Mouse (Mus musculus): ENCODE results near the gene Atad3a. TPM values are rescaled to one million over a fixed set of nuclear protein-coding genes. Genes with fewer than 3 reads are reported as not detected.

Atad3a gene
- total and polyA plus RNA-seq, 3 experiments: 133 to 216 (median 154) TPM

DNA sequence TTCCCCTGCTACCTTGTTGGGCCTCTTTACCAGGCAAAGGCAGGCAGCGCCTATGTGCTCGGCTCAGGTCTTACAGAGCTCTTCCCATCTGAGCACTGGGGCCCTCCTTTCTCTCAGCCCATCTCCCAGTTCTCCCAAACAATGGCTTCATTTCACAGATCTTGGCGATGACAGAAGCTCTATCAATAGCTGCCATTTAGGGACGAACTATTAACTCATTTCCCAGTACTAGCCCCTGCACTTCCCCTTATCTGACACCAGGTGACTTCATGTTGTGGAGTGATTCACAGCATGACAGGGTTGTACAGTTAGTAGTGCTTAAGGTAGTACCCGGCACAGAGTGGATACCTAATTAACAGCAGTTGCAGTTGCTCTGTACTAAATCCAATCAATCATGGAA lies 24.9 kb upstream of the Atad3a start, which contains the start of gene Tmem88b:
TSS of gene Tmem88b (minus strand) at position 56 of the 400 bp plus-strand sequence.
- Histone ChIP-seq H3K27ac (ENCODE audit: insufficient read depth, low read depth) (no peak within 1 kb of the TSS), H3K4me3 (replicated peaks in 1 of 3; ENCODE audit: low read depth in 2 of 3, low read length in 2 of 3, poor library complexity in 1 of 3) (no peak within 1 kb of the TSS), H3K27me3 (replicated peaks) (peaks cover 27% of the 10 kb centered on the region), H3K79me2 (replicated peaks; ENCODE audit: control insufficient read depth, extremely low read depth, insufficient read depth, poor library complexity, severe bottlenecking) (no peaks in the 10 kb centered on the region), H3K9me3 (replicated peaks; ENCODE audit: low read length) (no peaks in the 10 kb centered on the region), H3K4me1 (ENCODE audit: control insufficient read depth in 1 of 2, insufficient read depth in 2 of 2) (peaks cover 2 to 18% of the 10 kb centered on the region in 2 experiments; a peak in 3 of 4 replicates), H3K9ac (ENCODE audit: insufficient read depth, low read depth) (no peak within 1 kb of the TSS), H3K4me2 (ENCODE audit: insufficient read depth, low read depth, poor library complexity, severe bottlenecking) (peak within 1 kb of the TSS; percentile 89; the same call in 1 of the 2 replicates), H3K36me3 (replicated peaks in 1 of 2; ENCODE audit: control insufficient read depth in 1 of 2, insufficient read depth in 1 of 2, low read length in 1 of 2) (no peaks in the 10 kb centered on the region)
- TF ChIP-seq MAFK (IDR thresholded peaks at IDR 0.05; ENCODE audit: insufficient replicate concordance, low read length): no peak
- TF ChIP-seq CTCF (conservative IDR thresholded peaks at IDR 0.05 in 1 of 2, IDR thresholded peaks at IDR 0.05 in 1 of 2; ENCODE audit: low read depth in 2 of 2, low read length in 2 of 2): peak in 1 of 2 experiments; percentile 26; a peak in 3 of 4 replicates
- in situ Hi-C loops (cut with MboI; ENCODE audit: low pct_ligation_motif_present, low pct_unique_long_range_greater_than_20kb, low sequenced_read_pairs): no loop called here
- no peak for DNase-seq (ENCODE audit: extremely low read depth)
- dilution Hi-C loops (cut with MboI; ENCODE audit: extremely low pct_ligation_motif_present, extremely low pct_unique_long_range_greater_than_20kb, low sequenced_read_pairs): no loop called here

GRCm38 (mm10) chr4:155785246-155785645 lies 24.4 kb upstream of the Atad3a start:
- Histone ChIP-seq H3K4me3 (replicated peaks in 1 of 3; ENCODE audit: low read depth in 2 of 3, low read length in 2 of 3, poor library complexity in 1 of 3) (no peak overlapping the region), H3K9me3 (replicated peaks; ENCODE audit: low read length) (no peaks in the 10 kb centered on the region), H3K36me3 (replicated peaks in 1 of 2; ENCODE audit: control insufficient read depth in 1 of 2, insufficient read depth in 1 of 2, low read length in 1 of 2) (no peaks in the 10 kb centered on the region), H3K27ac (ENCODE audit: insufficient read depth, low read depth) (no peak overlapping the region), H3K27me3 (replicated peaks) (peaks cover 25% of the 10 kb centered on the region), H3K9ac (ENCODE audit: insufficient read depth, low read depth) (no peak overlapping the region), H3K79me2 (replicated peaks; ENCODE audit: control insufficient read depth, extremely low read depth, insufficient read depth, poor library complexity, severe bottlenecking) (no peaks in the 10 kb centered on the region), H3K4me1 (ENCODE audit: control insufficient read depth in 1 of 2, insufficient read depth in 2 of 2) (peaks cover 0 to 19% of the 10 kb centered on the region in 2 experiments; a peak in 2 of 4 replicates), H3K4me2 (ENCODE audit: insufficient read depth, low read depth, poor library complexity, severe bottlenecking) (no peak overlapping the region)
- no peak for DNase-seq (ENCODE audit: extremely low read depth)
- in situ Hi-C loops (cut with MboI; ENCODE audit: low pct_ligation_motif_present, low pct_unique_long_range_greater_than_20kb, low sequenced_read_pairs): no loop called here
- TF ChIP-seq MAX (IDR thresholded peaks at IDR 0.05; ENCODE audit: low read length): no peak
- no peak for TF ChIP-seq ETS1 (conservative IDR thresholded peaks at IDR 0.05; ENCODE audit: low read depth, low read length)
- TF ChIP-seq KAT2A (IDR thresholded peaks at IDR 0.05; ENCODE audit: insufficient replicate concordance, low read length): no peak
- TF ChIP-seq ZC3H11A (IDR thresholded peaks at IDR 0.05; ENCODE audit: low read depth, low read length): no peak
- TF ChIP-seq MXI1 (IDR thresholded peaks at IDR 0.05; ENCODE audit: low read depth, low read length): no peak
- TF ChIP-seq UBTF (IDR thresholded peaks at IDR 0.05; ENCODE audit: low read depth, low read length): no peak
- no peak for TF ChIP-seq JUND (conservative IDR thresholded peaks at IDR 0.05; ENCODE audit: low read depth, low read length)
- TF ChIP-seq MAZ (IDR thresholded peaks at IDR 0.05; ENCODE audit: low read depth, low read length): no peak
- TF ChIP-seq GABPA (IDR thresholded peaks at IDR 0.05; ENCODE audit: insufficient replicate concordance, low read depth, low read length): no peak
- no peak for TF ChIP-seq TBP (conservative IDR thresholded peaks at IDR 0.05; ENCODE audit: low read depth, low read length)
- no peak for TF ChIP-seq BHLHE40 (IDR thresholded peaks at IDR 0.05; ENCODE audit: low read depth, low read length)
- TF ChIP-seq CTCF (conservative IDR thresholded peaks at IDR 0.05 in 1 of 2, IDR thresholded peaks at IDR 0.05 in 1 of 2; ENCODE audit: low read depth in 2 of 2, low read length in 2 of 2): no peak
- no peak for TF ChIP-seq ZMIZ1 (IDR thresholded peaks at IDR 0.05; ENCODE audit: low read depth, low read length)
- no peak for TF ChIP-seq CHD1 (IDR thresholded peaks at IDR 0.05; ENCODE audit: low read depth, low read length)
- TF ChIP-seq USF1 (IDR thresholded peaks at IDR 0.05; ENCODE audit: low read depth, low read length): no peak
- no peak for TF ChIP-seq JUN (IDR thresholded peaks at IDR 0.05; ENCODE audit: insufficient read depth, low read depth, low read length)
- TF ChIP-seq MEF2A (IDR thresholded peaks at IDR 0.05; ENCODE audit: borderline replicate concordance, low read depth, low read length): no peak
- TF ChIP-seq SIN3A (IDR thresholded peaks at IDR 0.05; ENCODE audit: low read length): no peak
- dilution Hi-C loops (cut with MboI; ENCODE audit: extremely low pct_ligation_motif_present, extremely low pct_unique_long_range_greater_than_20kb, low sequenced_read_pairs): no loop called here
